Mouse (Mus musculus) hindbrain, postnatal 0 days (tissue): ENCODE measurements at regions not wholly inside any gene's neighbourhood (a gene's known extent, or its start where the extent isn't known, plus 50 kb on each side); places are given as distances from the start of the nearest gene placed in this dataset.

Experiments used
- ATAC-seq: fragments of 200-750 bp; cut with Nextera tagmentation; 2 replicates; pipeline ENCODE4 v1.8.0; 2017; ENCODE audit warnings: mild to moderate bottlenecking, moderate TSS enrichment, moderate library complexity
- DNase-seq: peaks from one replicate; pipeline ENCODE4 v3.0.0-alpha.2; 2015; ENCODE audit warnings: low spot score
- H3K27ac ChIP-seq: fragments of 300-500 bp; sonication (generic); 2 replicates; pipeline ENCODE4 v1.5.1; 2014; ENCODE audit warnings: mild to moderate bottlenecking
- H3K27me3 ChIP-seq: fragments of 300-500 bp; sonication (generic); 2 replicates; pipeline ENCODE4 v1.6.1; 2014; ENCODE audit warnings: low read length, mixed read lengths; ENCODE audit not compliant: insufficient read depth
- H3K36me3 ChIP-seq: fragments of 300-500 bp; sonication (generic); 2 replicates; pipeline ENCODE4 v1.6.1; 2014; ENCODE audit warnings: low read length, mixed read lengths; ENCODE audit not compliant: insufficient read depth
- H3K4me1 ChIP-seq: fragments of 300-500 bp; sonication (generic); 2 replicates; pipeline ENCODE4 v1.6.1; 2014; ENCODE audit warnings: antibody characterized with exemption, low read length, mixed read lengths; ENCODE audit not compliant: insufficient read depth
- H3K4me2 ChIP-seq: fragments of 300-500 bp; sonication (generic); 2 replicates; pipeline ENCODE4 v1.6.1; 2014; ENCODE audit warnings: low read depth, mild to moderate bottlenecking, low read length, moderate library complexity, mixed read lengths
- H3K4me3 ChIP-seq: fragments of 300-500 bp; sonication (generic); 2 replicates; pipeline ENCODE4 v1.5.1; 2014; ENCODE audit warnings: low read length
- H3K9ac ChIP-seq: fragments of 300-500 bp; sonication (generic); replicated peaks from 2 replicates; pipeline ENCODE4 v1.6.1; 2014; ENCODE audit warnings: mild to moderate bottlenecking, low read length, moderate library complexity, mixed read lengths
- H3K9me3 ChIP-seq: fragments of 300-500 bp; sonication (generic); 2 replicates; pipeline ENCODE4 v1.6.1; 2016; ENCODE audit warnings: low read length, mixed read lengths
- CTCF ChIP-seq: IDR thresholded peaks from 2 replicates; pipeline ENCODE4 v1.5.1; 2016; ENCODE audit warnings: antibody characterized with exemption, control low read depth, low read depth
- WGBS: fragments of 180-500 bp; shearing (Covaris S2); extraction: QIAGEN DNeasy Blood & Tissue Kit; methylation state at CpG from one replicate; pipeline ENCODE4 v1.1.7; 2014; 5-methylcytosine and 5-hydroxymethylcytosine counted together

- H3K27ac ChIP-seq = no peak overlapping the region
- H3K9me3 ChIP-seq = no peaks in the 10 kb centered on the region
- no peak overlapping the region for H3K4me2 ChIP-seq
- no peaks in the 10 kb centered on the region for H3K27me3 ChIP-seq
- ATAC-seq = peak; percentile 73
- no peak overlapping the region for H3K9ac ChIP-seq
- TF ChIP-seq CTCF = no peak
- peak; percentile 54 for DNase-seq
- WGBS = 57% methylated on average over 8 of the region's 8 CpGs
- H3K36me3 ChIP-seq = no peaks in the 10 kb centered on the region
- no peak overlapping the region for H3K4me3 ChIP-seq
- no peaks in the 10 kb centered on the region for H3K4me1 ChIP-seq
Measured at GRCm38 (mm10) chr14:71092626-71093326, 493.1 kb upstream of the Fam160b2 start.

- ATAC-seq = no peak
- Histone ChIP-seq H3K9ac (no peak overlapping the region), H3K27ac (no peak overlapping the region), H3K36me3 (no peaks in the 10 kb centered on the region), H3K9me3 (no peaks in the 10 kb centered on the region), H3K4me3 (no peak overlapping the region), H3K4me2 (no peak overlapping the region), H3K27me3 (no peaks in the 10 kb centered on the region), H3K4me1 (no peaks in the 10 kb centered on the region)
- DNase-seq = no peak
- WGBS = 85% methylated on average over 3 of the region's 3 CpGs
- TF ChIP-seq CTCF = no peak
Measured at GRCm38 (mm10) chr14:71085721-71086120, 486.1 kb upstream of the Fam160b2 start.

GRCm38 (mm10) chr14:71082327-71082726 is 482.7 kb upstream of the Fam160b2 start:
- no peak overlapping the region for H3K9ac ChIP-seq
- DNase-seq (no peak), ATAC-seq (no peak)
- H3K9me3 ChIP-seq = no peaks in the 10 kb centered on the region
- no peak for TF ChIP-seq CTCF
- no peak overlapping the region for H3K4me2 ChIP-seq
- H3K4me3 ChIP-seq = no peak overlapping the region
- no peaks in the 10 kb centered on the region for H3K27me3 ChIP-seq
- no peaks in the 10 kb centered on the region for H3K4me1 ChIP-seq
- no peaks in the 10 kb centered on the region for H3K36me3 ChIP-seq
- no peak overlapping the region for H3K27ac ChIP-seq

- DNase-seq (no peak), ATAC-seq (no peak)
- H3K27ac ChIP-seq = no peak overlapping the region
- H3K27me3 ChIP-seq = no peaks in the 10 kb centered on the region
- no peak overlapping the region for H3K4me2 ChIP-seq
- 87% methylated on average over 2 of the region's 2 CpGs for WGBS
- no peaks in the 10 kb centered on the region for H3K4me1 ChIP-seq
- H3K36me3 ChIP-seq = no peaks in the 10 kb centered on the region
- no peak overlapping the region for H3K9ac ChIP-seq
- no peak for TF ChIP-seq CTCF
- H3K9me3 ChIP-seq = no peaks in the 10 kb centered on the region
- no peak overlapping the region for H3K4me3 ChIP-seq
Measured at GRCm38 (mm10) chr14:71075671-71076070, 476.0 kb upstream of the Fam160b2 start.

GRCm38 (mm10) chr14:71074019-71074418 is 474.4 kb upstream of the Fam160b2 start:
- H3K4me1 ChIP-seq = no peaks in the 10 kb centered on the region
- no peaks in the 10 kb centered on the region for H3K9me3 ChIP-seq
- H3K4me3 ChIP-seq = no peak overlapping the region
- H3K27me3 ChIP-seq = no peaks in the 10 kb centered on the region
- no peak overlapping the region for H3K9ac ChIP-seq
- no peak overlapping the region for H3K27ac ChIP-seq
- TF ChIP-seq CTCF = no peak
- no peaks in the 10 kb centered on the region for H3K36me3 ChIP-seq
- ATAC-seq = no peak
- no peak for DNase-seq
- no peak overlapping the region for H3K4me2 ChIP-seq

GRCm38 (mm10) chr14:71065669-71066068 is 466.0 kb upstream of the Fam160b2 start:
- 80% methylated on average over 4 of the region's 4 CpGs for WGBS
- H3K4me1 ChIP-seq = no peaks in the 10 kb centered on the region
- TF ChIP-seq CTCF = no peak

GRCm38 (mm10) chr14:71056601-71057000 is 457.0 kb upstream of the Fam160b2 start:
- 93% methylated on average over 2 of the region's 2 CpGs for WGBS
- TF ChIP-seq CTCF = no peak
- Histone ChIP-seq H3K36me3 (no peaks in the 10 kb centered on the region), H3K4me2 (no peak overlapping the region), H3K9ac (no peak overlapping the region), H3K4me3 (no peak overlapping the region), H3K4me1 (no peaks in the 10 kb centered on the region), H3K27me3 (no peaks in the 10 kb centered on the region), H3K9me3 (no peaks in the 10 kb centered on the region), H3K27ac (no peak overlapping the region)
- ATAC-seq = no peak
- no peak for DNase-seq

More at GRCm38 (mm10) chr14:71065669-71066068, 466.0 kb upstream of the Fam160b2 start:
- DNase-seq = no peak
- no peak overlapping the region for H3K4me3 ChIP-seq
- no peak overlapping the region for H3K4me2 ChIP-seq
- H3K27me3 ChIP-seq = no peaks in the 10 kb centered on the region
- H3K9me3 ChIP-seq = no peaks in the 10 kb centered on the region
- no peak overlapping the region for H3K27ac ChIP-seq
- H3K9ac ChIP-seq = no peak overlapping the region
- no peak for ATAC-seq
- no peaks in the 10 kb centered on the region for H3K36me3 ChIP-seq
